10 mouse cellular contexts compared by ENCODE assay signal in the genomic region with DNA sequence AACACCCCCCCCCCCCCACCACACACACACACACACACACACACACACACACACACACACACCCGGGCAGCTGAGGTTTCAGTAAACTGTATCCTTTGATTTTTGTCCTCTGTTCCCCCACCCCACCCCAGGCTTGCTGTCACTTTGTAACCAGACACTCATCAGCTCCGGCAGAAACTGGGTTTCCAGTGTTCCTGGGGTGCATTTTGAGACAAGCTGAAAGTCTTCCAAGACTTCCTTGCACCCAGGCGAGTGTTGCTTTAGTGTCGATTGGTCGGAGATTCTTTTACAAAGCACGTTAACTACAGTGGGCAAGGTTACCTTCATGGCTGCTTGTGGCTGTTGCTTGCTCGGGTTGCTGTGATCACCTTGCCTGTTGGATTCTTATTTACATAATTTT.
DNase-seq lines count a peak whose midpoint lies in the region; ATAC-seq and TF ChIP-seq lines count a peak whose summit lies in the region.
"Had no signal": no experiment of that assay in that cellular context is flagged by ENCODE, and none has a peak within 500 bp of the region (broad histone marks: within the 10 kb centered on the region; RNA-seq: fewer than 3 reads in every experiment).

No protein-coding gene starts in this region.

- no peaks in the 10 kb centered on the region for H3K36me3 ChIP-seq in heart, embryonic 14.5 days (ENCODE audit: control insufficient read depth, insufficient read depth, low read length)
- H3K36me3 ChIP-seq in kidney, embryonic 16.5 days (ENCODE audit: insufficient read depth, low read length) = no peaks in the 10 kb centered on the region
- peaks cover 20% of the 10 kb centered on the region for H3K36me3 ChIP-seq in embryonic facial prominence, embryonic 10.5 days (replicated peaks)
- H3K36me3 ChIP-seq in limb, embryonic 14.5 days (ENCODE audit: control insufficient read depth, insufficient read depth, low read length) = no peaks in the 10 kb centered on the region
- H3K36me3 ChIP-seq: midbrain, embryonic 12.5 days had no signal

- DNase-seq in heart, adult 18-20 months = no peak
- no peak for DNase-seq in kidney, adult 8-10 months
- DNase-seq in embryonic facial prominence, embryonic 10.5 days (ENCODE audit: low spot score) = no peak
- DNase-seq in limb, embryonic 14.5 days (ENCODE audit: low spot score) = no peak
- no peak for DNase-seq in right cerebral cortex, postnatal 14 days
- DNase-seq: cerebellum, adult 11 months; gastrocnemius, postnatal 36 days had no signal

- no peaks in the 10 kb centered on the region for H3K27me3 ChIP-seq in heart, embryonic 14.5 days (ENCODE audit: control insufficient read depth, insufficient read depth, low read length)
- H3K27me3 ChIP-seq in kidney, embryonic 16.5 days (ENCODE audit: insufficient read depth, low read length) = no peaks in the 10 kb centered on the region
- no peaks in the 10 kb centered on the region for H3K27me3 ChIP-seq in embryonic facial prominence, embryonic 10.5 days (replicated peaks; ENCODE audit: low read depth, poor library complexity, severe bottlenecking)
- no peaks in the 10 kb centered on the region for H3K27me3 ChIP-seq in limb, embryonic 14.5 days (ENCODE audit: control insufficient read depth, insufficient read depth, low read length)
- H3K27me3 ChIP-seq: midbrain, embryonic 12.5 days had no signal

- no peaks in the 10 kb centered on the region for H3K9me3 ChIP-seq in heart, embryonic 14.5 days (ENCODE audit: control insufficient read depth, low read length)
- H3K9me3 ChIP-seq in kidney, embryonic 16.5 days (ENCODE audit: low read length) = no peaks in the 10 kb centered on the region
- no peaks in the 10 kb centered on the region for H3K9me3 ChIP-seq in embryonic facial prominence, embryonic 10.5 days
- H3K9me3 ChIP-seq in limb, embryonic 14.5 days (ENCODE audit: control insufficient read depth, low read length) = no peaks in the 10 kb centered on the region
- H3K9me3 ChIP-seq: midbrain, embryonic 12.5 days had no signal

- H3K27ac ChIP-seq in heart, embryonic 14.5 days (replicated peaks in 1 of 2; ENCODE audit: control insufficient read depth in 1 of 2, insufficient read depth in 1 of 2, low read depth in 2 of 2, low read length in 2 of 2) = peak overlapping the region; percentile 17 to 69; a peak in 2 of 4 replicates
- H3K27ac ChIP-seq in kidney, embryonic 16.5 days (ENCODE audit: low read length) = 0 out of 2 replicates have a peak overlapping the region, but pooled peaks have one; percentile 0
- H3K27ac ChIP-seq in embryonic facial prominence, embryonic 10.5 days (replicated peaks) = 0 out of 2 replicates have a peak overlapping the region, but pooled peaks have one; percentile 51
- H3K27ac ChIP-seq in limb, embryonic 14.5 days (replicated peaks; ENCODE audit: low read depth, low read length) = no peak overlapping the region

- no peak for TF ChIP-seq POLR2A in limb, embryonic 14.5 days (IDR thresholded peaks at IDR 0.05; ENCODE audit: borderline replicate concordance, extremely low read depth, insufficient read depth, insufficient read length)

- peak overlapping the region; percentile 50; the same call in 1 of the 2 replicates for H3K9ac ChIP-seq in heart, embryonic 14.5 days (ENCODE audit: low read length)
- H3K9ac ChIP-seq in kidney, embryonic 16.5 days (replicated peaks; ENCODE audit: low read length) = no peak overlapping the region
- no peak overlapping the region for H3K9ac ChIP-seq in limb, embryonic 14.5 days (ENCODE audit: low read depth, low read length, severe bottlenecking)
- H3K9ac ChIP-seq: midbrain, embryonic 12.5 days had no signal

- H3K4me1 ChIP-seq in heart, embryonic 14.5 days (ENCODE audit: control insufficient read depth in 2 of 2, insufficient read depth in 2 of 2, low read length in 2 of 2) = peaks cover 17 to 36% of the 10 kb centered on the region in 2 experiments
- no peaks in the 10 kb centered on the region for H3K4me1 ChIP-seq in kidney, embryonic 16.5 days (ENCODE audit: insufficient read depth, low read length)
- peaks cover 42% of the 10 kb centered on the region for H3K4me1 ChIP-seq in embryonic facial prominence, embryonic 10.5 days
- H3K4me1 ChIP-seq in limb, embryonic 14.5 days (ENCODE audit: control insufficient read depth, insufficient read depth, low read length) = peaks cover 10% of the 10 kb centered on the region

- H3K4me2 ChIP-seq in heart, embryonic 14.5 days (ENCODE audit: low read length) = peak overlapping the region; percentile 44; the same call in 1 of the 2 replicates
- no peak overlapping the region for H3K4me2 ChIP-seq in kidney, embryonic 16.5 days (replicated peaks; ENCODE audit: low read depth, low read length)
- no peak overlapping the region for H3K4me2 ChIP-seq in limb, embryonic 14.5 days (replicated peaks; ENCODE audit: low read depth, low read length, severe bottlenecking)
- H3K4me2 ChIP-seq: midbrain, embryonic 12.5 days had no signal

- 22% methylated on average over 7 of the region's 7 CpGs for WGBS in heart, embryonic 14.5 days
- 5% methylated on average over 7 of the region's 7 CpGs for WGBS in kidney, embryonic 16.5 days
- 29% methylated on average over 7 of the region's 7 CpGs for WGBS in embryonic facial prominence, embryonic 10.5 days
- WGBS in limb, embryonic 14.5 days = 9% methylated on average over 7 of the region's 7 CpGs

- ATAC-seq in heart, embryonic 14.5 days (ENCODE audit: insufficient number of reproducible peaks, insufficient read depth, low FRiP score, low read depth) = no peak
- peak; percentile 27; the same call in 1 of the 2 replicates for ATAC-seq in kidney, embryonic 16.5 days (ENCODE audit: low FRiP score, low TSS enrichment)
- peak; percentile 47; the same call in 1 of the 2 replicates for ATAC-seq in limb, embryonic 14.5 days (ENCODE audit: low FRiP score, low read depth)

- no peak overlapping the region for H3K4me3 ChIP-seq in heart, embryonic 14.5 days (ENCODE audit: control insufficient read depth in 1 of 2, insufficient read depth in 1 of 2, low read depth in 1 of 2, low read length in 2 of 2)
- H3K4me3 ChIP-seq in kidney, embryonic 16.5 days (ENCODE audit: low read length) = no peak overlapping the region
- H3K4me3 ChIP-seq in embryonic facial prominence, embryonic 10.5 days = no peak overlapping the region
- H3K4me3 ChIP-seq in limb, embryonic 14.5 days (replicated peaks; ENCODE audit: low read length) = no peak overlapping the region
- H3K4me3 ChIP-seq: midbrain, embryonic 12.5 days had no signal
